Mouse (Mus musculus): ENCODE results near the gene Fgfr2. TPM values are rescaled to one million over a fixed set of nuclear protein-coding genes. Genes with fewer than 3 reads are reported as not detected.

Fgfr2 gene
- polyA plus RNA-seq, 1 experiment from 2014 or later: 33.9 TPM

DNA sequence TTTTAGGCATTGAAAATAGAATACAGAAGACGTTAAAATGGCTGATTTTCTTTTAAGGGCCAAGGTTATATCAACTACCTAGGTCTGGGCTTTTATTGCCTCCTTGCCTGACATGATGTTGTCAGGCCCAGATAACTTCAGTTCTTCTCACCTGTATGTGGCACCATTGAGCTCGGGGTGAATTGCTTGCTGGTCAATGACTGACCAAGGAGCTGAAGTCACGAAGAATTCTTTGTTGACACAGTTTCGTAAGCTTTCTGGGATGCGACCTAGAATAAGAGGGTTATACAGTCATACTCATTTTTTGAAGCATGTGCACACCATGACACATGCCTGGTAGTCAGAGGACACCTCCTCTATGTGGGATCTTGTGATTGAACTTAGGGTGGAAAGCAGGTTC is 133.3 kb downstream of the Fgfr2 start:
- H3K27ac ChIP-seq: no peak overlapping the region
- WGBS: 93% methylated on average over 5 of the region's 5 CpGs
- peaks cover 60% of the 10 kb centered on the region for H3K36me3 ChIP-seq

DNA sequence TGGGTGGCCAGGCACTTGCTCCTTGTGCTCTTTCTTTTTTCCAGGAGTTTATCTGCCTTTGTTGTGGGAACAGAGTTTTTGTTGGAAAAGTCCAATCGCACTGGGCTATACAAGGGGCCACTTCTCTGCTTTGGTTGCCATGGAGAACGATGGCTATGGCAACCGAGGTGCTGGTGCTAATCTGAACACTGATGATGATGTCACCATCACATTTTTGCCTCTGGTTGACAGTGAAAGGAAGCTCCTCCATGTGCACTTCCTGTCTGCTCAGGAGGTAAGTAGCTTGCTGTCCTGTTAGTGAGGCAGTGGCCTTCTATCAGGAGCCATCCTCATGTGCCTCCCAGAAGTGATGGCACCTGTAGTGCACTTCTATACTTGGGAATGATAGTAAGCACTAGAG is 140.5 kb downstream of the Fgfr2 start:
- no peaks in the 10 kb centered on the region for H3K27me3 ChIP-seq
- no peak for ATAC-seq (ENCODE audit: low FRiP score)
- H3K27ac ChIP-seq: no peak overlapping the region
- H3K4me1 ChIP-seq (replicated peaks): no peaks in the 10 kb centered on the region
- H3K36me3 ChIP-seq: peaks cover 40% of the 10 kb centered on the region
- H3K9ac ChIP-seq: no peak overlapping the region
- H3K4me2 ChIP-seq: no peak overlapping the region
- WGBS: 46% methylated on average over 3 of the region's 3 CpGs
- no peaks in the 10 kb centered on the region for H3K9me3 ChIP-seq
- H3K4me3 ChIP-seq: no peak overlapping the region

More for the DNA sequence above, 133.3 kb downstream of the Fgfr2 start:
- no peaks in the 10 kb centered on the region for H3K27me3 ChIP-seq
- no peak for ATAC-seq (ENCODE audit: low FRiP score)
- peaks cover 11% of the 10 kb centered on the region for H3K4me1 ChIP-seq (replicated peaks)
- H3K4me3 ChIP-seq: no peak overlapping the region
- H3K9ac ChIP-seq: no peak overlapping the region
- H3K4me2 ChIP-seq: no peak overlapping the region
- no peaks in the 10 kb centered on the region for H3K9me3 ChIP-seq

DNA sequence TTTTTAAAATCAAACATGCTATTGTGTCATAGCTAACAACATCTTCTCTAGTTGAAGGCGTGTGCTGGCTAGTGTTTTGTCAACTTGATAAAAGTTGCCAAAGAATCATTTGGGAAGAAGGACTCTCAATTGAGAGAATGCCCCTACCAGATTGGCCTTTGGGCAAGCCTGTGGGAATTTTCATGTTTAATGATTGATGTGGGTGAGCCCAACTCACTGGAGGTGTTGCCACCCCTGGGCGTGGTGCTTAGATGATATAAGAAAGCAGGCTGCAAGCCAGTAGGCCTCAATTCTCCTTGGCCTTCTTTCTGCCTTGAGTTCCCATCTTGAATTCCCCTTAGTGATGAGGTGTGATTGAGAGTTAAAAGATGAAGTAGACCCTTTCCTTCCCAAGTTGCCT is 145.2 kb downstream of the Fgfr2 start:
- WGBS: 96% methylated on average over 2 of the region's 2 CpGs
- no peaks in the 10 kb centered on the region for H3K27me3 ChIP-seq
- no peak for ATAC-seq (ENCODE audit: low FRiP score)
- no peaks in the 10 kb centered on the region for H3K9me3 ChIP-seq
- H3K27ac ChIP-seq: no peak overlapping the region
- H3K4me2 ChIP-seq: no peak overlapping the region
- no peak overlapping the region for H3K4me3 ChIP-seq
- peaks cover 3% of the 10 kb centered on the region; the same call in 1 of the 2 replicates for H3K4me1 ChIP-seq (replicated peaks)
- H3K9ac ChIP-seq: no peak overlapping the region
- H3K36me3 ChIP-seq: peaks cover 32% of the 10 kb centered on the region

DNA sequence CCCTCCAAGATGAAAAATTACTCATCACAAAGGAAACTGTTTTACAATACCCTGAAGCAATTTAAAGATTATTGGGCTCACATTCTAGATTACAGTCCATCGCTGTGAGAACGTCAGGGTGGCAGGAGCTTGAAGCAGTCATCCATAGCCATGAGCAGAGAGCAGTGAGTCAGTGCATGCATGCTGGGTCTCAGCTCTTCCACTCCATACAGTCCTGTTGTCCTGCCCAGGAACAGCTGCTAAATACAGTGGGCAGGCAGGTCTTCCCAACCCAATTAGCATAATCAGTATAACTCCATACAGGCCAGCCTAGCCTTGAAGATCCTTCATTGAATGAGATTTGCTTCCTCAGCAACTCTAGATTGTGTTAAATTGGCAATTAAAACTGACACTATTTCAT is 147.1 kb downstream of the Fgfr2 start:
- H3K4me1 ChIP-seq (replicated peaks): peaks cover 3% of the 10 kb centered on the region; the same call in 1 of the 2 replicates
- ATAC-seq (ENCODE audit: low FRiP score): no peak
- 73% methylated on average over 2 of the region's 2 CpGs for WGBS

DNA sequence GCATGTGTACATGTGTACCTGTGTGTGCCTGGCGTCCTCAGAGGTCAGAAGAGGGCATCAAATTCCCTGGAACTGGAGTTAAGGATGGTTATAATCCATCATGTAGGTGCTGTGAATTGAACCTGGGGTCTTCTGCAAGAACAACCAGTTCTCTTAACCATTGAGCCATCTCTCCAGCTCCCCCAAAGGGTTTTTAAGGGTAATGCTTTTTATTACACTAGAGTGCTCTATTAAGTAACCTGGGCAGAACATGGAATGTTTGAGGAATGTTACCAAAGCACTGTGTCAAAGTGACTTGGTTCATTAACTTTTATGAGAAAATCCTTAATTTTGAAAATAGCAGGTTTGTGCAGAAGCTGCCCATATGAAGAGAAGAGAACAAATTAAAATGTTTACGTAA is 151.1 kb downstream of the Fgfr2 start:
- Histone ChIP-seq H3K27me3 (no peaks in the 10 kb centered on the region), H3K4me1 (replicated peaks) (peaks cover 3% of the 10 kb centered on the region; the same call in 1 of the 2 replicates), H3K4me3 (no peak overlapping the region), H3K4me2 (no peak overlapping the region), H3K9ac (no peak overlapping the region), H3K9me3 (no peaks in the 10 kb centered on the region), H3K36me3 (peaks cover 12% of the 10 kb centered on the region), H3K27ac (no peak overlapping the region)
- WGBS: 96% methylated on average over 2 of the region's 2 CpGs
- no peak for ATAC-seq (ENCODE audit: low FRiP score)

More for the DNA sequence above, 147.1 kb downstream of the Fgfr2 start:
- H3K36me3 ChIP-seq: peaks cover 19% of the 10 kb centered on the region
- H3K9me3 ChIP-seq: no peaks in the 10 kb centered on the region
- H3K27ac ChIP-seq: no peak overlapping the region
- H3K4me3 ChIP-seq: no peak overlapping the region
- no peak overlapping the region for H3K9ac ChIP-seq
- H3K4me2 ChIP-seq: no peak overlapping the region
- H3K27me3 ChIP-seq: no peaks in the 10 kb centered on the region

DNA sequence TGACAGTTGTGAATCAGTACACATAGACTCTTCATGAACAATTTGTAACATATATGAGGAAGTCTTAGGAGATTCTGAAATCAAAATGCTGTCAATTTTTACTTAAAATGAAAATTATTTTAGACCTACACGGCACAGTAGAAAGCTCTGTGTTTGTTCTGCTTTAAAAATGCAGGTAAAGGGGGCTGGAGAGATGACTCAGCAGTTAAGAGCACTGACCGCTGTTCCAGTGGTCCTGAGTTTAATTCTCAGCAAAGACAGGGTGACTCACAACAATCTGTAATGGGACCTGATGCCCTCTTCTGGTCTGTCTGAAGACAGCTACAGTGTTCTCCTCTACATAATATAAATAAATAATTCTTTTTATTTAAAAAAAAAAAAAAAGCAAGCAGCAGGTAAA is 157.4 kb downstream of the Fgfr2 start:
- Histone ChIP-seq H3K27me3 (no peaks in the 10 kb centered on the region), H3K9ac (no peak overlapping the region), H3K9me3 (no peaks in the 10 kb centered on the region), H3K27ac (no peak overlapping the region), H3K4me3 (no peak overlapping the region), H3K4me2 (no peak overlapping the region), H3K36me3 (no peaks in the 10 kb centered on the region), H3K4me1 (replicated peaks) (no peaks in the 10 kb centered on the region)
- no peak for ATAC-seq (ENCODE audit: low FRiP score)
- 89% methylated on average over 2 of the region's 2 CpGs for WGBS

DNA sequence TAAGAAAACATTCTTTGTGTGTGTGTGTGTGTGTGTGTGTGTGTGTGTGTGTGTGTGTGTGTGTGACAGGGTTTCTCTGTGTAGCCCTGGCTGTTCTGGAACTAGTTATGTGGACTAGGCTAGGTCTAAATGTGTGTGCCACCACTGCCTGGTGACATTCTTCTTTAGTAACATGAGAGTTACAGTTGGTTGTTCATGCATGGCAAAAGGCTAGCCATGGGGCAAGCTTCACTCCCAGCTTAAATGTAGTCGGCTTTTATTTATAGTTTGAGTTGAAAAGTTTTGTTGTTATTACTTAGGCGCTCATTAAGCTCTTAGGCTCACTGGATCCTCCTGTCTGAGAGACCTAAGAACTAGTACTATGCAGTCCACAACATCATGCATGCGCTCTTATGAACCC is 158.8 kb downstream of the Fgfr2 start:
- Histone ChIP-seq H3K9ac (no peak overlapping the region), H3K9me3 (no peaks in the 10 kb centered on the region), H3K4me1 (replicated peaks) (no peaks in the 10 kb centered on the region), H3K27ac (no peak overlapping the region), H3K27me3 (no peaks in the 10 kb centered on the region), H3K36me3 (no peaks in the 10 kb centered on the region), H3K4me3 (no peak overlapping the region), H3K4me2 (no peak overlapping the region)
- WGBS: 95% methylated on average over 3 of the region's 3 CpGs
- ATAC-seq (ENCODE audit: low FRiP score): no peak

DNA sequence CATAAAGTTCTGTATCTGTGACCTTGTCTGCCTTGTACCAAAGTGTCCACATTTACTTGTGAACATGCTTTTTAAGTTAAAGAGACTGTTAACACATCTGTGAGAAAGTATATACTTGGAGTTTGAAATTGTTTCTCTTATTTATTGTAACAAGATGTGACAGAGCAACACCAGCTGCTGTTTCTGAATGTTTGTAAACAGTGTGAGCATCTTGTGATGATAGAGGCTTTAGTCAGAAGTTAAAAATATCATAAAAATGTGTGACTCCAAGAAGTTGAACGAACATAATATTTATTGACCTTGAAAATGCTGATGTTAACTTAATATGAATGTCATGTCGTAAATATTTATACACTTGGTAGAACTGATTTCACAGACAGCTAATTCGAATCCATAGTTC is 172.5 kb downstream of the Fgfr2 start:
- WGBS: 92% methylated on average over 3 of the region's 3 CpGs
- Histone ChIP-seq H3K36me3 (no peaks in the 10 kb centered on the region), H3K9me3 (no peaks in the 10 kb centered on the region), H3K4me3 (no peak overlapping the region), H3K27me3 (no peaks in the 10 kb centered on the region), H3K4me1 (replicated peaks) (peaks cover 5% of the 10 kb centered on the region), H3K27ac (no peak overlapping the region), H3K9ac (no peak overlapping the region), H3K4me2 (no peak overlapping the region)
- ATAC-seq (ENCODE audit: low FRiP score): no peak

DNA sequence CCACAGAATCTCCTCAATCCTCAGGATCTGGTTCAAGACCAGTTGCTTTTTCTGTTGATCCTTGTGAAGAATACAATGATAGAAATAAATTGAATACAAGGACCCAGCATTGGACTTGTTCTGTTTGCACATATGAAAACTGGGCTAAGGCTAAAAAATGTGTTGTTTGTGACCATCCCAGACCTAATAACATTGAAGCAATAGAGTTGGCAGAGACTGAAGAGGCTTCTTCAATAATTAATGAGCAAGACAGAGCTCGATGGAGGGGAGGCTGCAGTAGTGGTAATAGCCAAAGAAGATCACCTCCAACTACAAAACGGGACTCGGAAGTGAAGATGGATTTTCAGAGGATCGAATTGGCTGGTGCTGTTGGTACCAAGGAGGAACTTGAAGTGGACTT is 173.2 kb downstream of the Fgfr2 start:
- Histone ChIP-seq H3K9ac (no peak overlapping the region), H3K27ac (no peak overlapping the region), H3K4me2 (no peak overlapping the region), H3K9me3 (no peaks in the 10 kb centered on the region), H3K4me1 (replicated peaks) (peaks cover 5% of the 10 kb centered on the region; the same call in 1 of the 2 replicates), H3K4me3 (no peak overlapping the region), H3K36me3 (no peaks in the 10 kb centered on the region), H3K27me3 (no peaks in the 10 kb centered on the region)
- no peak for ATAC-seq (ENCODE audit: low FRiP score)
- WGBS: 84% methylated on average over 4 of the region's 4 CpGs

DNA sequence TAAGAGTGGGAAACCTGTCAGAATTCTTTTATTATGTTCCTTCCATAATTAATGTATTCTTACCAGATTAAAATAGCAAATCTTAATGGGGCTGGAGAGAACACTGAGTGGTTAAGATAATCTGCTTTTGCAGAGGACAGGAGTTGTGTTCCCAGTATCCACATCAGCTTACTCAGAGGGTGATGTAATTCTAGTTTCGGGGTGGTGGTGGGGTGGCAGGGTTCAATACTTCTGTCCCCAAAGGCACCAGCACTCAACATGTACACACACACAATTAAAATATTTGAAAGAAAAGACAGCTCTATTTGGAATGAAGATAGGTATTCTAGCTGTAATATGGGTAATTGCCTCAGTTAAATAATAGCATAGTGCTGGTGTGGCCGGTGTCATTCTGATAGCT is 182.6 kb downstream of the Fgfr2 start:
- Histone ChIP-seq H3K27ac (no peak overlapping the region), H3K27me3 (no peaks in the 10 kb centered on the region), H3K4me1 (replicated peaks) (no peaks in the 10 kb centered on the region), H3K4me2 (no peak overlapping the region), H3K36me3 (no peaks in the 10 kb centered on the region), H3K9me3 (no peaks in the 10 kb centered on the region), H3K4me3 (no peak overlapping the region), H3K9ac (no peak overlapping the region)
- no peak for ATAC-seq (ENCODE audit: low FRiP score)
- 86% methylated on average over 2 of the region's 2 CpGs for WGBS

DNA sequence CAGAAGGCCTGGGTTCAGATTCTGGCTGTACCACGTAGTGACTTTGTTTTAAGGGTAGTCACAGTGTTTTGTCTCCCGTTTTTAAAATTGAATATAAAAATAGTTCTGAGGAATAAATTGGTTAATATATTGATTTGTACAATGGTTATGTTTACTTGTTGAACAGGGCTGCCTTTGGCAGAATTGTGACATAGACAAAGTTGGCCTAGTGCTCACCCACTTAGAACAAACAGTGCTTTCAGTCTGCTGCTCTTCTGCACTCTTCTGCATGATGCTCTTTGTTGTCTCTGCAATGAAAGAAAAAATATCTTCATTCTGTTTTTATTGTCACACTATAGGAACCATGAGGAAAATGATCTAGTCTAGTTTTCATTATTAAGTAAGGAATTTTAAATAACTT is 184.0 kb downstream of the Fgfr2 start:
- WGBS: 92% methylated on average over 2 of the region's 2 CpGs
- Histone ChIP-seq H3K27me3 (no peaks in the 10 kb centered on the region), H3K27ac (no peak overlapping the region), H3K9ac (no peak overlapping the region), H3K36me3 (no peaks in the 10 kb centered on the region), H3K4me1 (replicated peaks) (no peaks in the 10 kb centered on the region), H3K9me3 (no peaks in the 10 kb centered on the region), H3K4me3 (no peak overlapping the region), H3K4me2 (no peak overlapping the region)
- no peak for ATAC-seq (ENCODE audit: low FRiP score)

DNA sequence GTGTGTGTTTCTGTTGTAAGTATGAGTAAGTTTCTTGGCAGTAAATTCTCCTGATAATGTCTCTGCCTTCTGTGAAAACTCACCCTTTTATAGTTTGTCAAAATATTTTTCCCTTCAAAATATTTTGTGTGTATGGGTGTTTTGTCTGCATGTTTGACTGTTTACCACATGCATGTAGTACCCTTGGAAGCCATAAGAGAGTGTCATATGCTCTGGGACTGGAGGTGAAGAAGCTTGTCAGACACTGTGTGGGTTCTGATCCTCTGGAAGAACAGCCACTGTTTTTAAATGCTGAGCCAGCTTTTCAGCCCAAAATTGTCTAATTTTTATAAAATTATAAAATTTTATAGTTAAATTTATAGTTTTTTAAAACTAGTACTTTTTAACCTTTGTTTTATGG is 188.4 kb downstream of the Fgfr2 start:
- Histone ChIP-seq H3K9me3 (no peaks in the 10 kb centered on the region), H3K4me2 (no peak overlapping the region), H3K27me3 (no peaks in the 10 kb centered on the region), H3K27ac (no peak overlapping the region), H3K9ac (no peak overlapping the region), H3K4me1 (replicated peaks) (peaks cover 20% of the 10 kb centered on the region), H3K36me3 (no peaks in the 10 kb centered on the region), H3K4me3 (no peak overlapping the region)
- no peak for ATAC-seq (ENCODE audit: low FRiP score)

DNA sequence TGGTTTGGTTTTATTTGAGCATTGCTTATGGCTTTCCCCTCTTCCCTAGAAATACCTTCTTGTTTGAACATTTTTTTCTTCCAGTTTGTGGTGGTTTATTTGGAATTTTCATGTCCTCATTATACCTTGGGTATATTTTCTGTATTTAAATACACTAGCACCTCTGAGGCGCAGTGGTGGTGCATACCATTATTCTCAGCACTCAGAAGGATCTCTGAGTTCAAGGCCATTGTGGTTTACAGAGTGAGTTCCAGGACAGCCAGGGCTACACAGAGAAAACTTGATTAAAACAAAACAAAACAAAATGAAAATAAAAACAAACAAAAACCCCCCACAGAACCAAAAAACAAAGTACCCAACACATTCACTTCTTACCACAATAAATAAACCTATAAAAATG is 189.8 kb downstream of the Fgfr2 start:
- Histone ChIP-seq H3K9ac (no peak overlapping the region), H3K4me2 (no peak overlapping the region), H3K4me1 (replicated peaks) (peaks cover 20% of the 10 kb centered on the region), H3K27ac (no peak overlapping the region), H3K9me3 (no peaks in the 10 kb centered on the region), H3K36me3 (no peaks in the 10 kb centered on the region), H3K4me3 (no peak overlapping the region), H3K27me3 (no peaks in the 10 kb centered on the region)
- WGBS: 81% methylated on average over 1 of the region's 1 CpGs
- ATAC-seq (ENCODE audit: low FRiP score): no peak
